Mouse (Mus musculus) cerebellum, adult (tissue): ENCODE results near the gene Mrps10.
"Not testable (repeated sequence)": the region's sequence is repeated elsewhere in the genome, so short reads cannot be mapped to it uniquely, and the experiment has no call there.

Source experiments
- ATAC-seq: cut with Nextera tagmentation; 2 replicates; pipeline ENCODE4 v1.9.2; 2017; ENCODE audit warnings: mild to moderate bottlenecking, moderate library complexity, mixed read lengths; ENCODE audit not compliant: insufficient number of reproducible peaks, low FRiP score, low TSS enrichment

Mrps10 gene

GRCm38 (mm10) chr17:47368401-47369086 lies at the start of gene Mrps10:
Mrps10 (plus strand) TSS chr17:47368887.
- ATAC-seq = peak; percentile 81

- no peak for ATAC-seq
These were observed 49.6 kb upstream of the Mrps10 start for GRCm38 (mm10) chr17:47318972-47319625.

- no peak for ATAC-seq
These were observed 48.9 kb upstream of the Mrps10 start for GRCm38 (mm10) chr17:47319761-47320160.

- no peak for ATAC-seq
These were observed 46.3 kb upstream of the Mrps10 start for GRCm38 (mm10) chr17:47322128-47322990.

- no peak for ATAC-seq
These were observed 45.7 kb upstream of the Mrps10 start for GRCm38 (mm10) chr17:47322991-47323295.

GRCm38 (mm10) chr17:47327559-47327958 lies 41.1 kb upstream of the Mrps10 start:
- no peak for ATAC-seq

GRCm38 (mm10) chr17:47327969-47328368 lies 40.7 kb upstream of the Mrps10 start:
- ATAC-seq = no peak

GRCm38 (mm10) chr17:47328552-47329343 lies 39.9 kb upstream of the Mrps10 start:
- no peak for ATAC-seq

GRCm38 (mm10) chr17:47330616-47331015 lies 38.1 kb upstream of the Mrps10 start:
- no peak for ATAC-seq

- ATAC-seq = no peak
These were observed 36.6 kb upstream of the Mrps10 start for GRCm38 (mm10) chr17:47332001-47332611.

GRCm38 (mm10) chr17:47332664-47333063 lies 36.0 kb upstream of the Mrps10 start:
- ATAC-seq = not testable (repeated sequence)

GRCm38 (mm10) chr17:47333409-47333808 lies 35.3 kb upstream of the Mrps10 start:
- no peak for ATAC-seq

GRCm38 (mm10) chr17:47343121-47343520 lies 25.6 kb upstream of the Mrps10 start:
- no peak for ATAC-seq

- ATAC-seq = no peak
These were observed 18.9 kb upstream of the Mrps10 start for GRCm38 (mm10) chr17:47349721-47350319.

GRCm38 (mm10) chr17:47359964-47360363 lies 8.7 kb upstream of the Mrps10 start:
- no peak for ATAC-seq

- ATAC-seq = no peak
These were observed 7.3 kb upstream of the Mrps10 start for GRCm38 (mm10) chr17:47361343-47361742.

GRCm38 (mm10) chr17:47369087-47369443 lies 378 bp downstream of the Mrps10 start:
- ATAC-seq = peak; percentile 60

GRCm38 (mm10) chr17:47371451-47371850 lies 2.8 kb downstream of the Mrps10 start:
- ATAC-seq = no peak

GRCm38 (mm10) chr17:47373991-47374390 lies 5.3 kb downstream of the Mrps10 start:
- ATAC-seq = no peak
